Mouse (Mus musculus): ENCODE measurements around the gene Mxi1.

Mxi1 gene

GRCm38 (mm10) chr19:53322438-53323048, 12.2 kb downstream of the Mxi1 start:
- no peak for DNase-seq (ENCODE audit: low spot score in 2 of 2)

DNA sequence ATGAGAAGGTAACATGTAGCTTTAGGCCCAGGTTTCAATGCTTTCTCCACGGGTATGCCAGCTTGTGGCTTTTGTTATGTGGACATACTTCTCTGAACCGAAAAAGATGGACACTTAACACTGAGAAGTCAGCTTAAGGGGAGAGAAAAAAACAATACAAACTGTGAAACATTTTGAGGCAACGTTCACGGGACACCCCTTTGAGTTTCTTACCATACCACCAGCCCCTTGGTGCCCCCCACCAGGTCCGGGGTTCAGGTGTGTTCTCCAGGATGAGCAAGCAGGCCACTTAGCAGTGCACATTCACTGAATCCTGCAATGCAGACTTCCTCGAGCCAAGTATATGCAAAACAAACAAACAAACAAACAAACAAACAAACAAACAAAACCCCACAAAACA, 14.5 kb downstream of the Mxi1 start:
- no peak for DNase-seq (ENCODE audit: low spot score in 2 of 2)

GRCm38 (mm10) chr19:53325578-53326295, 15.4 kb downstream of the Mxi1 start:
- peak; percentile 72 to 88 for DNase-seq (ENCODE audit: low spot score in 2 of 2)

DNA sequence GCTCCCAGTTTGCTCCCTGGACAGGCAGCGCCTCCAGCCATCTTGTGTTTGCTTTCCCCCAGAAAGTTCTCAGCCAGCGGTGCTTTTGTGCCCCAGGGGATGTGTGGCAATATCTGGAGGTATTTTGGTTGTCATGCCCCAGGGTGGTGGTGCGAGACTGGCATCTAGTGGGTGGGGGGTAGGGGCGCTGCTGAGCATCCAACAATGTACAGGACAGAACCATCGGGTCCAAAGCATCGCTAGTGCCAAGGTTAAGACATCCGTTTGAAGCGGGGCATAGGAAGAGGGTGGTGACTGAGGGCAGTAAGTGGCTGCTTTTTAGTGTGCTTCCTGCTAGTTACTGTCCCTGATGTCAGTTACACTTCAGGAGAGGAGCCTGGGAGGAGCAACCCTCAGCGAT, 17.8 kb downstream of the Mxi1 start:
- DNase-seq (ENCODE audit: low spot score in 2 of 2), result no peak

DNA sequence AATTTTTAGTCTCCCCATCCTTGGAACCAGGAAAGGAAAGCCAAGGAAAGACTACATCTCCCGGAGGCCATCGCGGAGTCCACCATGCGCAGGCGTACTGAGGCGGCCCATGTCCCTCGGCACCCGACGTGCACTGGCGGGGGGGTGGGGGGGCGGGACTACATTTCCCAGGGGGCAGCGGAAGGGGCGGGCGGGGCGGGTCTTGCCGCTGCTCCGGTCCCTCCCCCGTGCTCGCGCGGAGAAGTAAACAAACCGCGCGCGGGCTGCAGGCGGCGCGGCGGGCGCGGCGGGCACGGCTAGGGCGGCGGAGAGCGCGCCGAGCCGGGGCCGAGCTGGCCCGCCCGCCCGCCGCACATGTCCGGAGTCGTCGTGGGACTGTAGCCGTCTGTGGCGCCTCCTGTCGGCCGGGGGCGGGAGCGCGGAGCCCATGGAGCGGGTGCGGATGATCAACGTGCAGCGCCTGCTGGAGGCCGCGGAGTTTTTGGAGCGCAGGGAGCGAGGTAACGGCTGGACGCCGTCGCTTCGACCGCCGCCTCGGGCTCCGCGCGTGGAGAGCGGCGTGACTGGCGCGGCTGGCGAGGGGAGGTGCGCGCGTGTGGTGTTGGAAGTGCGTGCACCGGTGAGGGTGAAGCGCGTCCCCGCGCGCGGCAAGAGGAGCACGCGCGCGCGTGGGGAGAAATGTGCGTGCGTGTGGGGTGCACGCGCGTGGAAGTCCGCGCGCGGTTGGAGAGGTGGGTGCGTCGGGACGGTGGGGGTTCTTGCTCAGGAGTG, 19.1 kb downstream of the Mxi1 start:
- peak; percentile 85 to 87 for DNase-seq (ENCODE audit: low spot score in 2 of 2)

DNA sequence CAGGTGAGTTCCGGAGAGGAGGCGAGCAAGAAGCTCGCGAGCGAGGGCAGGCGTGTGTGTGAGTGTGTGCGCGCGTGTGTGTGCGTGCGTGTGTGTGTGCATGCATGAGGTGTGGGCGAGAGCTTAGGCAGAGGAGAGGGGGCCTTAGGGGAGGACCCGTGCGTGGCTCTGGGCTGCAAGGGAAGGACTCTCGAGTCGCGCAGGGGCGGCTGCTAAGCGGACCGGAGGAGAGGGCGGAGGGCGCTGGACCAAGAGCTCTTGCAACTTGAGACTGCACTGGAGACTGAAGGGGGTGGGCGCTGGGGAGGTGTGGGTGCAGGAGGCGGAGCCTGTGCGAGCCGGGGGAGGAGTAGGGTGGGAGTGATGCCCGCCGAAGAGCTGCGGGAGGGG, 19.7 kb downstream of the Mxi1 start:
- peak; percentile 62 to 74 for DNase-seq (ENCODE audit: low spot score in 2 of 2)

DNA sequence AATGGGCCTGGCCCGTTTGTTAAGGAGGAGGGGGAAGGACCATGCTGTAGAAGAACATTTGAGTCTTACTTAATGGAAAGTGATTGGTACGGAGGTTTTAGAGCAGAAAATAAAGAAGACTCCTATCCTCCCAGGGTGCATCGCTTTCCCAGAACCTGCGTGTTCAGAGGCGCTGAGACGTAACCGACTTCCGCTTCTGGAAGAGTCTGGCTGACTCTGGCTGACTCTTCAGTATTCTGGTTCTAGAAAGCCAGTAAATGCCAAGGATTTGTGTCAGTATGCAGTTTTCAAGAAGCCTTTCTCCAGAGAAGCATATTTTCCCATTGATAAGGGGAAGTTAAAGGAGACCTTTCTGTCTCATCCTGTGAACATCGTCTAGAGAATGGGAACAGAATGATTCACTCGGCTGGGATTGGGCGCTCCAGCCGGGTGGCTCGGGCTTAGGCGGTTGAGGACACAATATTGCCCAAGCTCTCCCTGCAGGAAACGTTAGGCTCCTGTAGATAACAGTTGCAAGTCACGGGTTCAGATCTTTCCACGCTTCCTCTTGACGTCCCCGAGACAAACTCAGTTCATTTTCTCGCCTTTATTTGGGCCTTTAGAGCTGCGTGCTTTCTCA, 21.7 kb downstream of the Mxi1 start:
- DNase-seq (ENCODE audit: low spot score in 2 of 2), result no peak

- DNase-seq (ENCODE audit: low spot score in 2 of 2), result no peak
Observed at GRCm38 (mm10) chr19:53333730-53334129, 23.4 kb downstream of the Mxi1 start.

- no peak for DNase-seq (ENCODE audit: low spot score in 2 of 2)
Observed at GRCm38 (mm10) chr19:53335241-53335640, 24.9 kb downstream of the Mxi1 start.

DNA sequence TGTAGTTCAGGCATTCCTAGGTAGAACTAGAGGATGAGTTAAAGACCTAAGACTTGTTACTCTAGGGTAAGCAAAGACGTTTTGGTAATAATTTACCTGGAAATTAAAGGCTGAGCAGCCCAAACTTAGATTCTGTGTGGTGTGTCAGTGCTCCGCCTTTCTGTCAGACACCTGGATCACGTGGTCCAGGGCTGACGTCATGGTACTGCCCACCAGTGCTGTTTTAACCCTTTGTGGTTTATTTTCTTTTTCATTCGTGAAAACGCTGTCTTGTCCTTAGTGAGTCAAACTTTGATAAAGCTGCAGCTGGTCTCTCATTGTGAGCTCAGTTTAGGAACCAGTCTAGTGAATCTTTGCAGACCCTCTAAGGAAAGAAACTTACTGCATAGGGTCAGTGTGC, 30.1 kb downstream of the Mxi1 start:
- no peak for DNase-seq (ENCODE audit: low spot score in 2 of 2)

- no peak for DNase-seq (ENCODE audit: low spot score in 2 of 2)
Observed at GRCm38 (mm10) chr19:53343174-53343881, 33.0 kb downstream of the Mxi1 start.

GRCm38 (mm10) chr19:53344062-53344461, 33.7 kb downstream of the Mxi1 start:
- DNase-seq (ENCODE audit: low spot score in 2 of 2), result no peak

GRCm38 (mm10) chr19:53345766-53346165, 35.4 kb downstream of the Mxi1 start:
- DNase-seq (ENCODE audit: low spot score in 2 of 2), result no peak

GRCm38 (mm10) chr19:53353864-53354263, 43.5 kb downstream of the Mxi1 start:
- peak in 1 of 2 experiments; percentile 63 for DNase-seq (ENCODE audit: low spot score in 2 of 2)

- no peak for DNase-seq (ENCODE audit: low spot score in 2 of 2)
Observed at GRCm38 (mm10) chr19:53354271-53355000, 44.1 kb downstream of the Mxi1 start.

DNA sequence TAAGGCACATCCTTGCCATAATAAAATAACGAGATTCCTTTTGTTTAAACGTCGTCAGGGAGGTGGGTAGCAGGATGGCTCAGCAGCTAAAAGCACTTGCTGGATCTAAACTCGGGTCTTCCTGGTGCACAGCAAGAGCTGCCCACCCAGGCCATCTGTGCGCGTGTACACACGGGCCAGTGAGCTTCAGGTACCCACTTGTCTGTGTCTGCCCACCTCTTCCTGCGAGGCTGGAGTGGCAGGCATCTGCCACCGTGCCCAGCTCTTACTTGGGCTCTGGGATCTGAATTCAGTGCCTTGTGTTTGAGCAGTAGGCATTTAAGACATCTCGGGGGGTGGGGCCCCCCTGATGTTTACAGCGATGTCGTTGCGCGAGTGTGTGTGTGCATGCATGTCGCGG, 44.7 kb downstream of the Mxi1 start:
- DNase-seq (ENCODE audit: low spot score in 2 of 2), result no peak

DNA sequence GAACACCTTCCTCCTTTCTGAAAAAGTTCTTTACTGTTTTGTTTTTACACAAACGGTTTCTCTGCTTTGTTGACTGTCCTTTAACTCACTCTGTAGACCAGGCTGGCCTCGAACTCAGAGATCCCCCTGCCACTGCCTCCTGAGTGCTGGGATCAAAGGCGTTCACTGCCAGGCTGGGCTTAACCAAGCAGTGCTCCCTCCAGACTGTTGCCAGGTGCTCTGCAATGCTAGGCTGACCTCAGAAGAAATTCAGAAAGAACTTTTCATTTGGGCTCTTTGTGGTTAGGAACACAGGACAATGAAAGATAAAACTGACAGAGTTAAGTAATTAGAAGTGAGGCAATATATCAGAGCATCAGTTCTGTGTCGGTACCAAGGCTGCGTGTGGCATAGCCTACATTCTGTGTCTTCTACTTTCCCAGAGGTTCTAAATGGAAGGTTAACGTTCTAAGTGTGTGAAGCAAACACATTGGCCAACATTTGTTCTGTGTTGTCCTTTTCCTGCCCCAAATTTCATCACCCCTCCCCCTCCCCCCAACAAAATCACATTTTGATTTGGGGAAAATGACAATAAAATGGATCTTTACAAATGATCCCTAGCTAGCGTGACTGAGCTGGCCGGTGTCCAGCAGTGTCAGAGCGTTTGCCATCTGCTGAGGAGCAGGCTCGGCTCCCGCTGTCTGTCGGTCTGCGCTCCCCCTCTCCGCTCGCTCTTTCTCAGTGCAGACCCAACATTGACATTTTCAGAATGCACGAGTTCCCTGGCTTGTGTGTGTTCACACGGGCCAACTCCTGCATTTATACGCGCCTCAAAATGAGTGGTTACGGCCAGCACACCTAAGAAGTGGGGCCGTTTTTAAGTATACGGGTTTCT, 49.1 kb downstream of the Mxi1 start:
- no peak for DNase-seq (ENCODE audit: low spot score in 2 of 2)

DNA sequence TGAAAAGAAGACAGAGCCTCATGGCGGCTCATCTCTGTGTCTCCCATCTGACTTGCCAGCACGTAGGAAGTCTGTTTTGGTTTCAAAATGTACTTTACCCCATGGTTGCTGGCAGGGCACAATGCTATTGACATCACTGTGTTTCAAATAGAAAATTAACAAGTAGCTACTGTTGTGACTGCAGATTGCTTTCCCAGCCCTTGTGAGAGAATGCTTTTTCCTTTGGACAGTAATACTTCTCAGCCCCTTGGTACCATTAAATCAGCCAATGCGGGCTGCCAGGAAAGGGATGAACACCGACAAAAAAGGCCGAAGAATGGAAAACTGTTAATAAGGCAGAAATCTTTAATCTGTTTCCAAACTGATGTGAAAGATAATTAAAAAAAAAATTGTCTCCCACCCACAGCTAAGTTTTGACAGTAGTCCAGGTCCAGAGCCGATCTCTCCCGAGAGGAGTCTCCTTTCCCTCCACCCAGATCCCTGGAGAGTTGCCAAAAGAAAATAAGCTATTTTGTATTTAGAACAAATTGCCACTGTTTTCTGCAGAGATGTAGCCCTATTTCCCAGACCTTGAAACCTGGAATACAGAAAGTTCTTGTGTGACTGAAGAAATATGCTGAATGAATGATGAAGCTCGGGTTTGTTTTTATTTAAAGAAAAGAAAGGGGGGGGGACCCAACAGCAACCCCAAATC, 50.1 kb downstream of the Mxi1 start:
- DNase-seq (ENCODE audit: low spot score in 2 of 2), result no peak

DNA sequence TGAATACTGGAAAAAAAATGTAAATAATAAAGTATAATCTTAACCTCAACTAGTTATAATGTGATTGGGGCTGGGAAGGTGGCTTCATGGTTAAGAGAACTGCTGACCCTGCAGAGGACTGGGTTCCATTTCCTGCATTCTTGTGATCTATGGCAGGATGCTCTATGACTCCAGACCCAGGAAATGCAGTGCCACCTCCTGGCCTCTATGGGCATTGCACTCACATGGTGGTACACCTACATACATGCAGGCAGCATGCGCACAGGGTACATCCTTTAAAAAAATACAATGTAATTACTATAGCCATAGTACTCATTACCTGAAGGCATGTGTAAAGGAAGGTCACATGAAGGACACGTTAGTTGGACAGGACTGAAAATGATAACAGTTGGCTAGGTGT, 52.6 kb downstream of the Mxi1 start:
- DNase-seq (ENCODE audit: low spot score in 2 of 2), result no peak

DNA sequence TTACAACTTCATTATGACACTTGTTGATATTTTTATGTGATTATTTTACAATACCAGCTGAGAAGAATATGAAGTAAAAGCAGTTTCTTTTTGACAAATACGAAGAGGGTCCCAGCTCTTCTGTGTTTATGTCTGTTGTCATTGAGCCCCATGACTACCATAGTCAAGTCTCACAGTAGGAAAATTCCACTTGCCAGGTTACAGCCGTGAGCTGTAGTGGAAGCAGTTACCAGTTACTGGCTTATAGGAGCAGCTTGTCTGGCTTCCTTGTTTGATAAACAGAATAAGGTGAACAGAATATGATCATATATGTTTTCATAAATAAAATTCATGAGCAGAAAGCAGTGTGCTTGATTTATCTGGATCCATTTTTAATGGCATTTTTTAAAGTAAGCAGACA, 54.2 kb downstream of the Mxi1 start:
- DNase-seq (ENCODE audit: low spot score in 2 of 2), result no peak
